Mouse (Mus musculus) limb, embryonic 12.5 days (tissue): ENCODE measurements around the gene Mthfd1. TPM values are rescaled to one million over a fixed set of nuclear protein-coding genes. Genes with fewer than 3 reads are reported as not detected.

Experiments
- ATAC-seq: fragments of 200-750 bp; cut with Nextera tagmentation; 2 replicates; pipeline ENCODE4 v1.8.0; 2017; ENCODE audit warnings: low read depth, moderate TSS enrichment; ENCODE audit not compliant: insufficient number of reproducible peaks, insufficient read depth, low FRiP score, low TSS enrichment
- H3K27ac ChIP-seq: fragments of 300-500 bp; sonication (generic); 2 replicates; pipeline ENCODE4 v1.5.1; 2016; ENCODE audit warnings: mild to moderate bottlenecking, moderate library complexity
- H3K27me3 ChIP-seq: fragments of 300-500 bp; sonication (generic); 2 replicates; pipeline ENCODE4 v1.6.1; 2016; ENCODE audit warnings: mild to moderate bottlenecking, moderate library complexity
- H3K36me3 ChIP-seq: fragments of 300-500 bp; sonication (generic); 2 replicates; pipeline ENCODE4 v1.6.1; 2016; ENCODE audit warnings: mild to moderate bottlenecking, moderate library complexity
- H3K4me1 ChIP-seq: fragments of 300-500 bp; sonication (generic); replicated peaks from 2 replicates; pipeline ENCODE4 v1.6.1; 2016
- H3K4me2 ChIP-seq: fragments of 300-500 bp; sonication (generic); 2 replicates; pipeline ENCODE4 v1.6.1; 2016; ENCODE audit warnings: mild to moderate bottlenecking, moderate library complexity
- H3K4me3 ChIP-seq: fragments of 300-500 bp; sonication (generic); replicated peaks from 2 replicates; pipeline ENCODE4 v1.5.1; 2016; ENCODE audit warnings: mild to moderate bottlenecking
- H3K9ac ChIP-seq: fragments of 300-500 bp; sonication (generic); replicated peaks from 2 replicates; pipeline ENCODE4 v1.6.1; 2016; ENCODE audit warnings: mild to moderate bottlenecking, moderate library complexity
- H3K9me3 ChIP-seq: fragments of 300-500 bp; sonication (generic); 2 replicates; pipeline ENCODE4 v1.6.1; 2016; ENCODE audit warnings: mild to moderate bottlenecking, moderate library complexity
- WGBS: fragments of 180-500 bp; shearing (Covaris S2); methylation state at CpG from one replicate; pipeline ENCODE4 v1.1.7; 2016; 5-methylcytosine and 5-hydroxymethylcytosine counted together
- polyA plus RNA-seq: library from polyadenylated mRNA; unstranded; fragments of >200 nt; fragmentation: Nextera tagmentation; extraction: Ambion mirVana; gene quantifications from 2 replicates; pipeline ENCODE4 v1.2.1, GENCODE M21; 2016

Gene Mthfd1
- polyA plus RNA-seq, 1 experiment from 2014 or later: 83.6 TPM

DNA sequence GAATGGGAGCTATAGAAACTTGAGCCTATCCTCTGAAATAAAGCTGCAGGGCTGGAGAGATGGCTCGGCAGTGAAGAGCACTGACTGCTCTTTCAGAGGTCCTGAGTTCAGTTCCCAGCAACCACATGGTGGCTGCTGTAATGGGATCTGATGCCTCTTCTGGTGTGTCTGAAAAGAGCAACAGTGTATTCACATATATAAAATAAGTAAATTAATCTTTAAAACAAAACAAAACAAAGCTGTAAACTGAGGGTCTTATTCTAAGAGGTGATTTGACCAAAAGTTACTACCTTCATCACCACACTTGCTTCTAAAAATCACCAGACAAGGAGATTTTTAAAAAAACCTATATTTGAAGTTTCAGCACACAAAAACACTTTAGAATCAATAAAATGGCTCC, 105.8 kb downstream of the Mthfd1 start:
- 88% methylated on average over 1 of the region's 1 CpGs for WGBS
- H3K9me3 ChIP-seq: no peaks in the 10 kb centered on the region
- H3K27me3 ChIP-seq: no peaks in the 10 kb centered on the region
- H3K36me3 ChIP-seq: peaks cover 9% of the 10 kb centered on the region; the same call in 1 of the 2 replicates
- no peak for ATAC-seq
- H3K4me3 ChIP-seq: no peak overlapping the region
- no peak overlapping the region for H3K9ac ChIP-seq
- peaks cover 6% of the 10 kb centered on the region for H3K4me1 ChIP-seq
- H3K4me2 ChIP-seq: no peak overlapping the region
- H3K27ac ChIP-seq: no peak overlapping the region

DNA sequence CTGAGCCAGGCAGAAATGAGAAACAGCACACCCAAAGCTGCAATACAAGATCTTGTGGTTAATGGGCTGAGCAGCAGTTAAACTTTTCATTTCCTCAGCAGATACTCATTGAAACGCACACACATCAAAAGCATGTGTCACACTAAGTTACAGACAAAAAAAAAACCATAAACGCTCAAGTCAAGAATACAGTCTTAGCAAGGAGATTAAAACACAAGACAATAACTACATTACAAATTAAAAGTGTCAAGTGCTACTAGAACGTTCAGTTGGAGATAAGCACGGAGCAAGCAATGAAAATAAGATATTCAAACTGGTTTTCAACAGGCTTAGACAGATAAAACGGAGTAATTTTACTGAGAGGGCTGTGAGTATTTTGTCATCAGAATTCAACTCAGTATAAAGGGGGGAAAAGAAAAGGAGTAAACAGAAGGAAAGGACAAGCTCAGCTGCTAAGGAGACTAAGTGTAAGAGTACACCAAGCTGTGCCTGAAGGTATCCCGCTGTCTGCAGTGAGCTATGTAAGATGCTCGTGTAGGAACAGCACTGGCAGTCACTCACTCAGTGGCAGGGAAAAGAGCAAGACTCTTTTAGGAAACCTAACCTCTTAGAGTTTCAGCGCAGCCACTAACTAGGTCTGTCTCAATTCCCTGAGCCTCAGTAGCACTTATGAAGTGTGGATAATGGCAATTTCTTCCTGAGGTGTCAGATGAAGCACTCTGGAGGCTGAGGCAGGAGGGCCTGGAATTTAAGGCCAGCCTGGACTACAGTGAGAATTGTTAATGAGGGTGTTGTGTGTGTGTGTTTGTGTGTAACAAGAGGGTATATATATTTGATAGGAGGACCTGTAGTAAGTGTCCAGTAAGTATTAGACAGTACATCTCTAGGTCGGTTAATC, 106.6 kb downstream of the Mthfd1 start:
- H3K27ac ChIP-seq: peak overlapping the region; percentile 53
- ATAC-seq: no peak
- H3K36me3 ChIP-seq: peaks cover 9% of the 10 kb centered on the region; the same call in 1 of the 2 replicates
- H3K9ac ChIP-seq: no peak overlapping the region
- 58% methylated on average over 9 of the region's 9 CpGs for WGBS
- no peaks in the 10 kb centered on the region for H3K9me3 ChIP-seq
- peaks cover 11% of the 10 kb centered on the region for H3K4me1 ChIP-seq
- no peaks in the 10 kb centered on the region for H3K27me3 ChIP-seq
- no peak overlapping the region for H3K4me2 ChIP-seq
- H3K4me3 ChIP-seq: no peak overlapping the region

DNA sequence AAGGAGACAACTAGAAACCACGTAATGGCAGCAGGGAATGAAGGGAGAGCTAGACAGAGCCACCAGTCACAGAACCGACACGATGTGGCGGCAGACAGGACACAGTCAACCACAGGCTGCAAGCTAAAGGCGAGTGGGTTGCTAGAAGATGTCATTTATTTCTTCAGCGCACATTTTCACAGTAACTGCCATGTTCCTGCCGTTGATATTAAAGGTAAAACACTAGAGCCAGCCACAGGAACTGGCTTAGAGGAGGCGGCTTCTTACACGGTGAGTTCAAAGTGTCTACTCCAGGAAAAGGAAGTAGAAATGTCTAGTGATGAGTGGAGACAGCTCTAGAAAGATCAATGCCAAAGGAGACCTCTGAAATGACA, 107.2 kb downstream of the Mthfd1 start:
- Histone ChIP-seq H3K4me3 (no peak overlapping the region), H3K27ac (no peak overlapping the region), H3K27me3 (no peaks in the 10 kb centered on the region), H3K4me1 (peaks cover 17% of the 10 kb centered on the region), H3K9me3 (no peaks in the 10 kb centered on the region), H3K9ac (no peak overlapping the region), H3K4me2 (no peak overlapping the region), H3K36me3 (peaks cover 9% of the 10 kb centered on the region; the same call in 1 of the 2 replicates)
- WGBS: 89% methylated on average over 9 of the region's 9 CpGs
- ATAC-seq: no peak

DNA sequence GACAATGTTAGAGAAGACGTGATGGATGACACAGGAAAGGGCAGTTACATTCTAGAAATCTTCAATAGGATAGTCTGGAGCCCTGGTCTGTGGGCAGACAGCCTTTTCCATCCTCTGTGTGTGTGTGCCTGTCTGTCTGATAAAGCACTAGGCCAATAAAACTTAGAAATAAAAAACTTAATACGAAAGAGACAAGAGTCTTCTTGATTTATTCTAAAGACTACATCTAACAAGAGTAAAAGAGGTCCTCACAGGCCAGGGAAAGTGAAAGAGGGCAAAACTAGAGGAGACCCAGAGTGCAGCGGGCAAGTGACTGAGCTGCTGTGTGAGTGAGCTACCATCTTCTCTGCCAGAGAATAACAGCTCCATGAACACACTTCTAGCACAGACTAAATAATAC, 111.2 kb downstream of the Mthfd1 start:
- Histone ChIP-seq H3K9ac (no peak overlapping the region), H3K4me3 (no peak overlapping the region), H3K9me3 (no peaks in the 10 kb centered on the region), H3K36me3 (0 out of 2 replicates have a peak, but pooled peaks cover 3% of the 10 kb centered on the region), H3K4me2 (no peak overlapping the region), H3K27me3 (no peaks in the 10 kb centered on the region), H3K27ac (no peak overlapping the region), H3K4me1 (peaks cover 32% of the 10 kb centered on the region)
- ATAC-seq: no peak
- 82% methylated on average over 3 of the region's 3 CpGs for whole genome bisulfite sequencing

DNA sequence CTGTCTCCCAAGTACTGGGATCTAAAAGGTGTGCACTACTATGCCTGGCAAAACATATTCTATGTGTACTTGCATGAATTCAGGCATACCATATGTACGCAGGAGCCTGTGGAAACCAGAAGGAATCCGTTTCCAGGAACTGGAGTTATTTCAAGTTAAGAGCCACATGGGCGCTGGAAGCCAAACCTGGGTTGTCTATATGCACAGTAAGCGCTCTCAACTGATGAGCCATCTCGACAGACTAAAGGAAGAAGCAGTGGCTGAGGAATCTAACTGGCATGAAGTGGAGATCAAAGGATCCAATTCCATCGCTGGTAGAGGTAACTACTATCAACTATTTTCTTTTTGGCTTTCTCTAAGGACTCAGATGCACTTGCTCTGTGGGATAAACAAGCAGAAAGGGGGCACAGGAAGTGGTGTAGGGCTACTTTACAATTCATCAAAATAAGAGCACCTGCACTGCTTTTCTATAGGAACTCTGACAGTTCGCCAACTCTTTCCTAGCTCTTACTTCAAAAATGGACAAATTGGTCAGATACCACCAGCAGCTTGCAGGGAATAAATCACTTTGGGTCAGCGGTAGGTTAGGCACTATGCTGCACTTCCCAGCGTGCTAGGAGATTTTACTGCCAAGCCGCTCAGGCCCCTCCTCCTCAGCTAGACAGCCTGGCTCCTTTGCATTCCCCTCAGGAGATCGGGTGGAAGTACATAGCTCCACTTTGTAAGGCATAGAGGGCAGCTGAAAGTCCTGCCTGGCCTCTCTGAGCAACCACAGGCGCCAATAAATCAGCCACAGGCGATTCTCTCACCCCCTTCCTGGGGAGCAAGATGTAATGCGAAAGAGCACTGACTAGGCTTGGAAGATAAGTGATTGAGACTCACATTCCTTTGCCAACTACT, 112.2 kb downstream of the Mthfd1 start:
- no peak for ATAC-seq
- Histone ChIP-seq H3K4me1 (peaks cover 34% of the 10 kb centered on the region), H3K4me2 (peak overlapping the region; percentile 89), H3K9ac (0 out of 2 replicates have a peak overlapping the region, but pooled peaks have one; percentile 98), H3K4me3 (peak overlapping the region; percentile 91), H3K36me3 (0 out of 2 replicates have a peak, but pooled peaks cover 3% of the 10 kb centered on the region), H3K27ac (peak overlapping the region; percentile 100), H3K9me3 (no peaks in the 10 kb centered on the region), H3K27me3 (no peaks in the 10 kb centered on the region)
- WGBS: 14% methylated on average over 14 of the region's 14 CpGs

DNA sequence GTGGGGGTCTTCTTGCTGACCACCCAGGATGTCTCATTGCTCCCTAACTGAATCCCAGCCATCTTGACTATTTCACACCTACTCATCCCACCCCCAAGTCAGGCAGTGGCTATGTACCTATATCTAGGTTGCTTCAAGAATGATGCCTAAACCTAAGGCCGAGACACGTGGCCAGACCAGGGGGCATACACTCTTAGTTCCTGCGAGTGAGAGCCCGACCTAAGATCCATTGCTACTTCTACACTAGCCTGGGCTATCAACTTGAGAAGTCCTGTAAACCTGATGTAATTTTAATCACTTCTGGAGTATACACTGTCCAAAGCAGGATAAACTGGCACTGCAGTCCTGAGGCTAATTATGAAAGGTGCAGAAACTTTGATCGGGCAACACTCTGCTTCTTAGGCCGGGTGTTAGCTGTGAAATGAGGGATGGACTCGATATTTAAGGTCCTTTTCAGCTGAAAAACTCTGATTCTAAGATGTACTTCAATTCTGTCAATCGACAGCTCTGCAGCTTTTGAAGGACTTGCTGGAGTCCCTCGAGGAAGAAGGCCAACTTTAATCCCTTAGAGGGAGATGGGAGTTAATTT, 113.2 kb downstream of the Mthfd1 start:
- Histone ChIP-seq H3K9ac (peak overlapping the region; percentile 98), H3K27ac (peak overlapping the region; percentile 100), H3K9me3 (no peaks in the 10 kb centered on the region), H3K4me3 (peak overlapping the region; percentile 91), H3K4me1 (peaks cover 43% of the 10 kb centered on the region), H3K36me3 (0 out of 2 replicates have a peak, but pooled peaks cover 3% of the 10 kb centered on the region), H3K4me2 (peak overlapping the region; percentile 89), H3K27me3 (no peaks in the 10 kb centered on the region)
- no peak for ATAC-seq
- WGBS: 4% methylated on average over 9 of the region's 9 CpGs

DNA sequence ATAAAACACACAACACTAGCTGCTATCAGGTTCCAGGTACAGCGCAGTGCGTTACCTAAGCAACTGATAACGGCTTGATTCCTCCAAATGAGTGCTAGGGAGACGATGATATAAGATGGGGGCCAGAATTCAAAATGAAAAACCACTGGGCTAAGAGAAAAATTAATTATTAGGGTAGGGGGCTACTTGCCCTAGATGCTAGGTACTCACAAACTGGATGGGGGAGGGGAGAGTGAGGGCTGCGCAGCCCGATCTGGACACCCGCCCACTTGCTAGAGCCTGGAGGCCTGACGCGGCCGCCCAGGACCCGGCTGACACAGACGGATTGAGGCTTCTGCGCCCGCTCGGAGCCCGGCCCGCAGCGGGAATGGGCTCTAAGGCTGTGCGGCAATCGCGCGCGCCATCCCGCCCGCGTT, 113.7 kb downstream of the Mthfd1 start:
- H3K4me2 ChIP-seq: peak overlapping the region; percentile 89
- H3K27ac ChIP-seq: peak overlapping the region; percentile 100
- peaks cover 43% of the 10 kb centered on the region for H3K4me1 ChIP-seq
- under 1% methylated on average over 26 of the region's 26 CpGs for WGBS
- no peaks in the 10 kb centered on the region for H3K9me3 ChIP-seq
- H3K27me3 ChIP-seq: no peaks in the 10 kb centered on the region
- H3K9ac ChIP-seq: peak overlapping the region; percentile 98
- 0 out of 2 replicates have a peak, but pooled peaks cover 3% of the 10 kb centered on the region for H3K36me3 ChIP-seq
- 0 out of 2 replicates have a peak, but pooled peaks have one; percentile 6 for ATAC-seq
- H3K4me3 ChIP-seq: peak overlapping the region; percentile 91

Other genes with a start within 250 kb of the Mthfd1 start
- 0.19 and 0.35 TPM in 2 replicates for gene Esr2, start 78.0 kb upstream of the Mthfd1 start, polyA plus RNA-seq
- gene Tex21, start 8.6 kb upstream of the Mthfd1 start, polyA plus RNA-seq: not detected in 2 replicates
- 2.0 and 2.3 TPM in 2 replicates for gene Akap5, start 69.6 kb downstream of the Mthfd1 start, polyA plus RNA-seq
- 19.4 and 21.7 TPM in 2 replicates for gene Zbtb25, start 114.3 kb downstream of the Mthfd1 start, polyA plus RNA-seq
- 11.8 and 12.2 TPM in 2 replicates for gene Zbtb1, start 115.0 kb downstream of the Mthfd1 start, polyA plus RNA-seq
- 5.2 and 6.4 TPM in 2 replicates for gene Hspa2, start 148.9 kb downstream of the Mthfd1 start, polyA plus RNA-seq
- 3.2 and 4.3 TPM in 2 replicates for gene Ppp1r36, start 162.2 kb downstream of the Mthfd1 start, polyA plus RNA-seq